Mouse (Mus musculus) C2C12 (cell line): ENCODE results near the gene Syngr1.

Experiments
- CTCF ChIP-seq: IDR thresholded peaks from one replicate; pipeline ENCODE4 v1.5.1; 2011; ENCODE audit not compliant: control insufficient read depth, insufficient read depth, insufficient read length
- FOSL1 ChIP-seq: IDR thresholded peaks from one replicate; pipeline ENCODE4 v1.8.0; 2011; ENCODE audit warnings: mild to moderate bottlenecking, low read length; ENCODE audit not compliant: poor library complexity, insufficient read depth, severe bottlenecking
- MAX ChIP-seq: IDR thresholded peaks from one replicate; pipeline ENCODE4 v1.6.1; 2011; ENCODE audit warnings: mild to moderate bottlenecking, control low read depth

- TF ChIP-seq CTCF (no peak), MAX (no peak), FOSL1 (no peak)
Measured at GRCm38 (mm10) chr15:80092599-80092998, 1.5 kb downstream of the Syngr1 start.
